Mouse (Mus musculus) thymus, adult 2 months (tissue): ENCODE data around the gene Lyar.

Source experiments
- CTCF ChIP-seq: fragments of 200-500 bp; IDR thresholded peaks from 2 replicates; pipeline ENCODE4 v1.5.1; 2012; ENCODE audit warnings: mild to moderate bottlenecking, control low read depth, low read length, moderate library complexity, borderline replicate concordance; ENCODE audit not compliant: control insufficient read depth, poor library complexity, insufficient read depth; ENCODE audit errors: extremely low read depth
- POLR2A ChIP-seq: fragments of 200-500 bp; IDR thresholded peaks from 2 replicates; pipeline ENCODE4 v1.6.1; 2012; ENCODE audit warnings: mild to moderate bottlenecking, low read length, control low read depth, moderate library complexity; ENCODE audit not compliant: control insufficient read depth, poor library complexity, insufficient read depth; ENCODE audit errors: extremely low read depth

GRCm38 (mm10) chr5:38275771-38276170, 55.5 kb downstream of the Lyar start, which contains the start of gene Otop1:
- TF ChIP-seq CTCF (no peak), POLR2A (no peak)
